Mouse (Mus musculus): ENCODE results near the gene Pon2.
A peak's percentile ranks its signal among the peaks of the same experiment; 100 is the strongest.
"Not testable (repeated sequence)": the region's sequence is repeated elsewhere in the genome, so short reads cannot be mapped to it uniquely, and the experiment has no call there.

The Pon2 gene

DNA sequence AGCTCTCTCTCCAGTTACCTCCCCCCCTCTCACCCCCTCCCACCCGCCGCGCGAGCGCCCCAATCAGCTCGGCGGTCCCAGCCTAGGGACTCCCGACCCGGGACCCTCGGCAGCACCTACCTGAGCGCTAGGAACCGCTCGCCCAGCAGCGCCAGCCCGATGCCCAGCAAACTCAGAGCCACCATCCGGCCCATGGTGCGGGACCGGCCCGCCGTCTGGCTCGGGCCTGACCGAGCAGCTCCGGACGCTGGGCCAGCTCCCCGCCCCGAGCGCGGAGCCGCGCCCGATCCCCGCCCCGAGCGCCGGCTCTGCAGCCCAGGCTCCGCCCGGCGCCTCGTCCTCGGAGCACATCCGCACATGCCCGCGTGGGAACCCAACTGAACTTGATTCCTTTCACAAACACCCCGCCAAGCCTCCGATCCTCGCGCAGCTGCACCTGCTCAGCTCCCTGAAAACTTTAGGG is at the start of gene Pon2:
Gene Pon2 (minus strand): TSS at position 364 of the 463 bp plus-strand sequence.
- peak; percentile 90 for DNase-seq (ENCODE audit: low read depth, low spot score)

DNA sequence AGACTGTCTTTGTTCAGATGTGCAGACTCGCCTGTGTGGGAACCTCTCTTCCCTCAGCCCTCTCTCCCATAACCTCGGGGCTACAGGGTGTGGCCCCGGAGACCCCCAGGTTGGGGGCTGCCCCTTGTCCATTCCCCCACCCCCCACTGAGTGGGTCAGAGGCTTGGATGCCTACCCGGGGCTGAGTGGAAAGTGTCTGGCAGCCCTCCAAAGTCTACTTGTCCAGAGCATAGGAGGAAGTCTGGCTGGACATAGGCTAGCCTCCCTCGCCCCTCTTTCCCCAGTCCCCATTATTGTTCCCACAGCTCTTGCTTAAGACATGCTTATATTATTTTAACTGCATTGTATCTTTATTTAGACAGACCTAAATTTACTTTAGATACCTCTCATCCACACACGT is 46.0 kb upstream of the Pon2 start:
- DNase-seq (ENCODE audit: low read depth, low spot score) = no peak

DNA sequence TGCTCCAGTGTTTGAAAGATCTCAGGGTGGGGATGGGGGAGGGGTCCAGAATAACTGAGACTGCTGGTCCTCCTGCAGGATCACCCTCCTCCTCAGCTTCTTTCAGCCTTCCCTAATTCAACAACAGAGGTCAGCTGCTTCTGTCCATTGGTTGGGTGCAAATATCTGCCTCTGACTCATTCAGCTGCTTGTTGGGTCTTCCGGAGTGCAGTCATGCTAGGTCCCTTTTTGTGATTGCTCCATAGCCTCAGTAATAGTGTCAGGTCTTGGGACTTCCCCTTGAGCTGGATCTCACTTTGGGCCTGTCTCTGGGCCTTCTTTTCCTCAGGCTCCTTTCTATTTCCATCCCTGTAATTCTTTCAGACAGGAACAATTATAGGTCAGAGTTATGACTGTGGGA is 41.0 kb upstream of the Pon2 start:
- DNase-seq (ENCODE audit: low read depth, low spot score) = not testable (repeated sequence)

DNA sequence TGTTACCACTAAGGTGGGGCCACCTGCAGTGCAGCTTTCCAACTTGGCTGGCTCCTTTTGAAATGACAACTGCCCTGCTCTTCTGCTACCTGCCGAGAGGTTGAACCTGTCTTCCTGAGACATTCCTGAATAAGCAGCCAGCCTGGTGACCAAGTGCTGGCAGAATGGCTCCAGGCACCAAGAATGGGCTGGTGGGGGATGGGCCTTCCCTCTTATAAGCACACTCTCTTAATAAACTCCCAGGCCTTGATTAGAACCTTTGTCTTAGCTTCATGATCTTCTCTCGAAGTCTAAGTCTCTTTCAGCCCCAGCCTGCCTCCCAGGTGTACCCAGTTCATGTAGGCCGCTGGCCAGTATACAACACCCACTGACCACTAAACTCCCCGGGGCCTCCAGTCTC is 40.5 kb upstream of the Pon2 start:
- not testable (repeated sequence) for DNase-seq (ENCODE audit: low read depth, low spot score)

DNA sequence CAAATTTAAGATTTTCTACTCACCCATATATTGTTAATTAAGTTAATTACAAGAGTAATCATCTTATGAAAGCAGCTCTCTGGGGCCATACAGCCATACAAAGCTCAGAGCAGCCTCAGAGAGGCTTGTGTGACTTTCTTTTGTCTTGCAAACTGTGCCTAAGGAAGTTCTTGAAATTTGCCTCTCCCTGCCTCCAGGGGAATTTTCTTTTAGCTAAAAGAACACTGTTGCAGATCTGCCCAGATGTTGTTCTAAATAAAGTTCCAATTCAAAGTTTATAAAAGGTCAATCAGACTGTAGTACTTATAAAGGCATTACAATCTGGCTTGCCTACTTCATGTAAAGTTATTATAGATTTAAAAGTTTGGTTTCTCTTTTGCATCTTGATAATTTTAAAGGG is 37.8 kb upstream of the Pon2 start:
- not testable (repeated sequence) for DNase-seq (ENCODE audit: low read depth, low spot score)

DNA sequence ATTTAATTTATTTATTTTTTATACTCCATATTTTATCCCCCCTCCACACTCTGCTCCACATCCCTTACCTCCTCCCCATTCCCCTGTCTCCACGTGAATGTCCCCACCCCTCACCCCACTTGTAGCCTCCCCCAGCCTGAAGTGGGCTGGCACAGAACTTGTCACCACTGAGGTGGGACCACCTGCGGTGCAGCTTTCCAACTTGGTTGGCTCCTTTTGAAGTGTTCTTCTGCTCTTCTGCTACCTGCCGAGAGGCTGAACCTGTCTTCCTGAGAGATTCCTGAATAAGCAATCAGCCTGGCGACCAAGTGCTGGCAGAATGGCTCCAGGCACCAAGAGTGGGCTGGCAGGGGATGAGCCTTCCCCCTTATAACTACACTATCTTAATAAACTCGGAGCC is 35.8 kb upstream of the Pon2 start:
- DNase-seq (ENCODE audit: low read depth, low spot score) = no peak

DNA sequence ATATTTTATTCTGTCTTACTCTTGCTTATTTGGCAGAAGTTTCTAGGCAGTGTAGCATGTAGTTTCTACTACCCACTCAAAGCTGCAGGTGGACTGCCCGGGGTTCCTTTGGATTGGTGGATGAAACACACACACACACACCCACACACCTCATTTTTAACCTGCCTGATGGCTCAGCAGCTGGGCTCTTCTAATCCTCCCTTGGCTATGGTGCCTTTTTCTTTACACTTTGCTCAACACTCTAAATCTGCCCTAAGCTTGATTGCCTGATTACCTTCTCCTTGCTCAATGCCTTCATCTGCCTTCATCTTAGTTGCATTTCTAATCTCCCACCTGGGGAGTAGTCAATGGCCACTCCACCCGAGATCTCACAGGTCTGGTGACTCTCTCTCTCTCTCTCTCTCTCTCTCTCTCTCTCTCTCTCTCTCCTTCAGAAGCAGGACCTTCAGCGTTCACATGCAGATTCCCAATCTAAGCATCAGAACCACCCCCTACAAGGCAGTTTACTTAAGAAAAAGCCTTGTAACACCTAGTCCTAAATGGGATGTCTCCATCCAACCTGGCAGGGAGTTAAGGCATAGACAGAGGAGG is 34.4 kb upstream of the Pon2 start:
- DNase-seq (ENCODE audit: low read depth, low spot score) = no peak

DNA sequence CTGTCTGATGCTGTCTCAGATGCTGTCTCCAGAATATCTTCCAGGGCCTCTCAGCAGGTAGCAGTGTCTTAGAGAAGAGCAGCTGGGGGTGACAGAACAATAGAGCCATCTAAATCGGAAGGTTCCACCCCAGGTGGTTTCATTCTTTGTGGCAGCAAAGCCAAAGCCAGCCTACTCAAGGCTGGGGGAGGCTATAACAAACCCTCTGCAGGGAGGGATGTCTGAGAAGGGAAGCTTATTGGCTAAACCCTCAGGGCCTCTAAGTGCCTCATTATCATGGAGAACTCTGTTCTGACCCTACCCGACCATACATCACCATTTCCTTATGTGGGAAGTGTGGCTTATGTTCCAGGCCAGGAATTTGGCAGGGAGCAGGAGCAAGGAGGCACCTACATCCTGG is 26.9 kb upstream of the Pon2 start:
- no peak for DNase-seq (ENCODE audit: low read depth, low spot score)

DNA sequence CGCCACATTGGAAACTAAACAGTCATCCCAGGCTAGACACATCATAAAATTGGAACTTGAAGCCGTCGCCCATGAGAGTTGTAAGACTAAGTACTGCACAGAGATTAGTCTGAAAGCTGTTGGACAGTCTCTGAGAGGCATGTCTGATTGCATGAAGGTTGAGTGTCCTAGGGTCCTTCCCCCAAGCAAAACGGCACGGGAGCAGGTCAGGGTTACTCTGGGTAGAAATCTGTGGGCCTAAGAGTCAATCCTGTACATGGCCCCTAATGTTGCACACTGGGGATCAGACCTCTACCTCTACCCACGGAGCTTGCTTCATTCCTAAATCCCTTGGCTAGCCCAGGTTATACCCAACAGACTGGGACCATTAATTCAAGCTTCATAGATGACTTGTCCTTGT is 25.8 kb upstream of the Pon2 start:
- not testable (repeated sequence) for DNase-seq (ENCODE audit: low read depth, low spot score)

DNA sequence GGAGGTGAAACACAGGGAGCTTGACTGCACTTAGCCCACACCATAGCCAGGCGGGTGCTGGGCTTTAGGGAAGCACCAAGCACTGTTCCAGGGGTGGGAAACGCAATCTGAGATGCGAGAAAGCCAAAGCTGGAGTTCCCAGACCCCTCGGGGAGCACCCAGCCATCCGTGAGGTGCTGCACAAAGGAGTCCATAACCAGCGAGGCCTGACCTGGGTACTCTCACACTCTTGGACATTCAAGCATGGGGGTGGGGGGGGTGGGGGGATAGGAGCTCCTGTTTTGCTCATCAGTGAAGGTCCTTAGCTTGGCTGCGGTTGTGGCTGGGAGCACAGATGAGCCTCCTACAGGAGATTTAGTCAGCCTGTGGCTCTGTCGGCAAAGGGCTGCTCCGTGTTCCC is 18.4 kb upstream of the Pon2 start:
- DNase-seq (ENCODE audit: low read depth, low spot score) = no peak

DNA sequence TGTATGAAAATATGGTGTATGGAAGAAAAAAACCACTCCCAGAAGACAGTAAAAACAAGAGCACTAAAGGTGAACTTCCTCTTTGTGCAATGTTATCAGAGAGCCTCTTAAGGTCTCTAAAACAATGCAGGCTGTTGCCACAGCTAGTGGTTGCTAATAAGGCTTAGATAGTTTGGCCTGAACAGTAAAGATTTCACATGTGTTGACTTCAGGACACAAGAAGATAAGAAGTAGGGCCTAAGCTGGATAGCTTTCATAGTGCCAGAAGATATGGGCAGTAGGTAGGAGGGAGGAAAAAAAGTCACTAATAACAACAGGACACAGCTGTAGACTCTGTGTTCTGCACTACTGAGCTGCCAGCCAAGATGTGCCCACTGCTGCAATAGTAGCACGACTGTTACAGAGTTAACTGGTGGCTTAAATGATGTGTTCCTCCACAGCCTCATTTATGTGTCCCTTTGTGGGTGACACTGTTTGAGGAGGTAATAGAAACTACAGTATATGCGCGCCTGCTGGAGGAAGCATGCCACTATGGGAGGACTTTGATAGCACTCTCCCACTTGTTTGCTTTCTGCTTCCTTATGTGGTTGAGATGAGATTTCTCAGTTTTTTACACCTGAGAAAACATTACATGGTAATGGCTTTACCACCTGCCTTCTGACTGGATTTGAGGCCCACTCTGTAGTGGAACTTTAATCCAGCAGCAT is 17.0 kb upstream of the Pon2 start:
- no peak for DNase-seq (ENCODE audit: low read depth, low spot score)

DNA sequence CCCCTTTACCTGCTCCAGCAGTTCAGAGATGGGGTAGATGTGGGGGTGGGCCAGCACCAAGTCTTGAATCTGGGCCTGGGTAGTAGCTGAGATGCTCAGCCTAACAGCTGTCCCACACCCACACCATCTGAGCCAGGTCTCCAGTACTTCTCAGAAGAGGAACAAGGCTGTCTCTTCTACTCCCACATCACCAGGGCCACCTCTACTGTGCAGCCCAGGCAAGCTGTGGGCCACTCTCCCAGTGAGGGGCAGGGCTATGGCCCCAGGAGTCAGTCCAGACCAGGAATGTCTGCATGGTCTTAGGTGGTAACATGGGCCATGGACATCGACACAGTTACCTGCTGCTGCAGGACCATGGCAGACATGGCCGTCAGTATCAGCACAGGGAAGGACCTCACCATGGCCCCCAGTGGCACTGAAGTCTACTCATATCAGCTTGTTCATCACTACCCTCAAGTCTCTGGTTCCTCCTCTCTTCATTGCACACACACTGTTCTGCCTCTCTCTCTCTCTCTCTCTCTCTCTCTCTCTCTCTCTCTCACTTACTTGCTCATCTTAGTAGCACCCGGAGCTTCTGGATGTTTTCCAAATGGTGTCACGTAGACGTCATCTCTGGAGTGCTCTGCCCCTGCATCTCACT is 15.8 kb upstream of the Pon2 start:
- DNase-seq (ENCODE audit: low read depth, low spot score) = no peak

DNA sequence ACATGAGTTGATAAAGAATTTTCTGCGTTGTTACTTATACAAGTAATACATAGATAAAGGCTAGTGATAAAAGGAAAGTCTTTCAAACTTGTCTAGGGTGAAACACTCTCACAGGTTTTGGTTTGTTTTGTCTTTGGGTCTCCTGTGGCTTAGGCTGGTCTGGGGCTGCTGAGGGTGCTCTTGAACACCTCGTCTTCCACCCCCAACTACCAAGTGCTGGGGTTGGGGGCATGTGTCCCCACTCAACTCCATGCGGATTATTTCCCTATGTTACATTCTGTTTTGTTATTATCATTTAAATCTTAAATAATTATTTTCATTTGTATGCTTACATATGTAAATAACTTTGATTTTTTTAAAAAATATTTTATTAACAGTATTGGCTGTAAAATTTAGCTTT is 12.2 kb upstream of the Pon2 start:
- no peak for DNase-seq (ENCODE audit: low read depth, low spot score)

DNA sequence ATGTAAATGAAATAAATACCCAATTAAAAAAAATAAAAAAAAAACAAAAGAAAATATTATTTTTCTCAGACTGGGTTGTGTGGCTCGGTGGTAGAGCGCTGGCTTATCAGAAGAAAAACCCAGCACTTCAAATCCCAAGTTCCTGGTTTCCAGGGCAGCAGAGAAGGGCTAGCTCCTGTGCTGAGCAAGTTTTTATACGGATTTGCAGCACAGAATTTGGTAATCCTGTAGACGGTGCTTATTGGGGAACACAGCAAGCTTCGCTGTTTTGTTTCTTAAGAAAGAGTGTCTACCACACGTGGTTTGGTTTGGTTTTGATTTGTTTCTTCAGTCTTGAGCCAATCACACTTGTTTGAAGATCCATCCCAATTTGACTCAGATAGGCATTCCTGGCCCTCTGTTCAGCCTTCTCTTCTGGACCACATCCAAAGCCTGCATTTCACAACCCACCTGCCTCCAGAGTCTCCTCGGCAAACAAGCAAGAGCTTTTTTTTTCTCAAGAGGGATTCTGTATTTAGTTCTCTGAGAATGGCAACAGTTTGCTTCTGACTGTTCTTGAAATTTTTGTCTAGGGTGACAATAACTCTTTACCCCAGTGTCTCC is 11.4 kb upstream of the Pon2 start:
- no peak for DNase-seq (ENCODE audit: low read depth, low spot score)

DNA sequence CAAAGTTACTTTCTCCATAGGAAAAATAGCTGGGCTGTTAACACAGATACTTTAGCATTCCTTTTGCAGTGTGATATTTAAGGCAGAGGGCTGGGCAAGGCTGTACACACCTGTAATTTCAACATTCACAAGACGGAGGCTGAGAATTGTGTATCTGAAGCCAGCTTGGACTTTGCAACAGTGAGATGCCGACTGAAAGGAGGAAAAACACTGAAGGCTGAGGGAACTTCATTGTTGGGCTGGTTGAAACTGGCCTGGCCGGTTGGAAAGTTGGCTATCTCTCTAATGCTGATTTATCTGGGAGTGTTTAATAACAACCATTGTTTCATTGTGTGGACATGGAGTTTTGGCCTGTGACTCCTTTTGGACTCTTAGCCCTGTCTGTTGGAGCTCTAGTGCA is 7.7 kb upstream of the Pon2 start:
- DNase-seq (ENCODE audit: low read depth, low spot score) = no peak

DNA sequence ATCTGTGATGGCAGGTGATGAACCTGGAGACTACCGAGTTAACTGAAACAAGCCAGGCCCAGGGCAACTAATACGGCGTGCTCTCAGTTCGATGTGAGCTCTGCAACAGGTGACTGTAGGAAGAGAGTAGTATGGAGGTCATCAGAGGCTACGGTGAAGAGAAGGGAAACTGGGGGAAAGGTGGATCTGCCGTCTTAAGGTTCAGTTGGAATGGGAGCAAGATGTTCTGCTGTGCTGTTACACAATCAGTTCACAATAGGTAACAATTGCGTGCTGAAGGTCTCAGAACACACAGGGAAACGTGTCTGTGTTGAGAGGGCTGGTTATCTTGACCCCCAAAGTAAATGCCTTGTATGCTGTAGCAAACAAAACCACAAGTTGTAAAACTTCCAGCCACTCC is 6.7 kb upstream of the Pon2 start:
- DNase-seq (ENCODE audit: low read depth, low spot score) = no peak

DNA sequence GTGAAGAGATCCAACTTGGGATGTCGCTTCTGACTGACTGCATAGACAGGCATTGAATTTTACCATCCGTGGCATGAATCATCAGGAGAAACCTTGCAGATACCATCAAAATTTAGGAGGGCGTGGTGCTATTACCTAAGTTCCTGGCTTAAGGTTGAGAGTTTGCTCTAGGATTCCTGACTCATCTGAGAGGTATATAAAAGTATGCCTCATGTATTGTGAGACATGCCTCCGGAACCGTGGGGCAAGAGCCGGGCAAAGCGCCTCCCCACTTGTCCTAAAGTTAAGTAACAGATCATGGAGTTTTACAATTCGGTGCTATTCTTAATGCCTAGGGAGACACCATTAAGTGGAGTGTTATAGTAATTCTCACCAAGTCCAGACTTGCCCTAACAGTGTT is 2.4 kb upstream of the Pon2 start:
- DNase-seq (ENCODE audit: low read depth, low spot score) = no peak

DNA sequence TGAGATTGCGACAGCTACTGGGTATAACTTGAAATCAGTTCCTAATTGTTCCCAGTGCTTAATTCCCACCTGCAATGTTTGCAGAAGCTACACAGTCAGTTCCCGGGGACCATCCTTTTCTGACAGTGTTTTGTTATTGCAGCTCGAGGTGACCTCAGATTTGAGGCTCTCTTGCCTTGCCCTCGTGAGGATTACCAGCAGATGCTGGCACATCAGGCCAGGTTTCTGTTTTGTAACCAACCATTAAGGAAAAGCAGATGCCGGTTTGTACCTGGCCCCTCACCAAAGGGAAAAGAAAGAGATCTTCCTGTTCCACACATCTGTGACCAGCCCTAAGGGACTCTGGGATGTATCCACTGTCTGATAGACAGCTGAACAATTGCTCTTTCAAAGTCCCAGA is 1.3 kb upstream of the Pon2 start:
- DNase-seq (ENCODE audit: low read depth, low spot score) = no peak

DNA sequence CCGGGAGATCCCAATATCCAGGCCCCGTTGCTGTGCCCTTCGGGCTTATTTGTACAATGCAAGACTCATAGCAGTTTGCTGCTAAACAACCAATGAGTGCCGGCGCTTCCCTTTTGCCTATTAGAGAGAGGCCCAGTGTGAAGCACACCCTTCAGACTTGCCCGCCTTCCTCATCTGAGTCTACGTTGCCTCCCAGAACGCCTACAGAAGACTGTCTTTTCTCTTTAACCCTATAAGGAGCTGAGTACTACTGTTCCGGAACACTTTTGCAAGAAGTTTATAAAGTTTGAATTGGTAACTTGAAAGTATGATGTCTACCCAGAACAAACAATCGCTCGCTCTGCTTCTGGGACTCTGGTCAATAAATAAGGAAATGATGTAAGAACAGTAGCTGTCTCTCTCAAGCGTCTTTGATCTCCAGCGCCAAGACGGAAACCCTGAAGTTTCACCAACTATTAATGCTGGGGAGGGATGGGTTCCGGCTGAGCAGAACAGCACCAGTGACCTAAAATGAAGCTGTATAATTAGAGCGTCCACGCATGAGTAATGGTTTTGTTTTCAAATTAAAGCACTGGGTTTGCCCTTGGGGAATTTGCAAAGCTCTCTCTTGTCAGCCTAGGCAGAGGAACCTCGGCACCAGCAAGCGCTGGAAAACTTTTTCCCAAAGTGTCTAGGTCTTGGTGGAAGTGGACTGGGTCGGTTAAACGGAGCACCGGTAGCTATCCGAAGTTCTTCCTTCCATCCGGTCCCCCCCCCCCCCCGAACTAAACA is 749 bp downstream of the Pon2 start:
- DNase-seq (ENCODE audit: low read depth, low spot score) = peak; percentile 86

DNA sequence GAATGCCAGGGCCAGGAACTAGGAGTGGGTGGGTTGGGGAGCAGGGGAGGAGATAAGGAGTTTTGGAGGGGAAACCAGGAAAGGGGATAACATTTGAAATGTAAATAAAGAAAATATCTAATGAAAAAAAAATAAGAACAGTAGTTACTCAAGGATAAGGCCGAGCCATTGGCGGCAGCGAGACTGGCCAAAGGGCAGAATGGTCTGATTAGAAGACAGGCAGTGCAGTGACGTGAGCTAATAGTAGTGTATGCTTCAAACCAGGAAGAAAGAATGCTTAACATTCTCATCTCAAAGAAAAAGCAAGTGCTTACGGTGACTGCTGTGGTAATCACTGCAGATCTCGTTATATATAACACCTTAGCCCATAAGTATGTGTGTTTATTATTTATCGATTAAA is 2.2 kb downstream of the Pon2 start:
- no peak for DNase-seq (ENCODE audit: low read depth, low spot score)

DNA sequence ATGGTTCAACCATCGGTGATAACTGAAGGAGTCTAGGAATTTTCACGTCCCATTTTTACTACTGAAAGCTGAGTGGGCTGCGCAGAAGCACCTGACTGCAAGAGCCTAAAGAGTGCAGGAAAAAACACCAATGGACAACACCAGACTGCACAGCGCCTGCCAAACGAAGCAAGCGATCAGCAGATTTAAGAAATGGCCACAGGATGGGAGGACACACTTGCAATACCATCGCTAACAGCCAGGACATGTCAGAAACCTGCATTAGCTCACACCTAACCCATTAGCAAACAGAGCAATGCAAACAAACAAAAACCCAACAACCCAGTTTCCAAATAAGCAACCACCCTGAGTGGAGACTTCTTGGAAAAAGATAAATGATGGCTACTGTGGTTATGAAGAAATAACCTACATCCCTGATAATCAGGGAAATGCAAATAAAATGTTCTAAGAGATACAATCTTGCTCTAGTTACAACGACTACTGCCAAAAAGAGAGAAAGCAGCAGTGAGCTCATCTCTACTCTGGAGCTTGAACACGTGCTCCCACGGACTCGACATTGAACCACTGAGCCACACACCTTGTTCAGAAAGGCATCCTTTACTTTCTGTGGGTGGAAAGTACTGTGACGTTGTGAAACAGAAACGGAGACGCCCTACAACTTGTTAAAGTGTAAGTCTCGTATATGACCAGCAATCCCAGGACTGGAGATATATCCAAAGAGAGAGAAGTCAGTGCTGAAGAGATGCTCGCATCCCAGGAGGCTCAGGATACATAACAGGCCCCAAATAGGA is 3.4 kb downstream of the Pon2 start:
- DNase-seq (ENCODE audit: low read depth, low spot score) = peak; percentile 58

Data from CD4-positive, CD25-positive, alpha-beta regulatory T cell, adult 2 months (primary cell).